Mouse (Mus musculus): Measurements from ENCODE around the gene Cdc73.

DNA sequence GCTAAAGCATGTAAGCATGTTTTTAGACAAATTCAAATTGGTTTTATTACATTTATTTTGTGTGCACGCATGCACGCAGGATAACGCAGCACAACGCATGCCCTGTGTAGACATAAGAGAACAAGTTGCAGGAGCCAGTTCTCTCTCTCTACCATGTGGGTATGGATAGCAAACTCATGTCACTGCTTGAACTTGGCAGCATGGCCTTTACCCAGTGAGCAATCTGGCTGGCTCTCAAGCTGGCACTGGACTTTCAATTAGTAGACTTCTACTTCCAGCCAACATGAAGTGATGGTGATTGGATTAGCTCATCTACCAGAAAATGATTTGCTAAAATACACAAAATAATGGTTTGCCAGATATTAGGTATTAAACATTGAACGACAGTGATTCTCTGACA is 21.6 kb downstream of the Cdc73 start:
- TF ChIP-seq CTCF (IDR thresholded peaks at IDR 0.05; ENCODE audit: low read depth, low read length), result no peak
- TF ChIP-seq POLR2A (IDR thresholded peaks at IDR 0.05; ENCODE audit: insufficient read depth, low read length), result no peak
- no peak for TF ChIP-seq EP300 (IDR thresholded peaks at IDR 0.05; ENCODE audit: insufficient read depth, low read depth, low read length)

All from ES-Bruce4 (cell line).